Mouse (Mus musculus): ENCODE results near the gene Il16.

DNA sequence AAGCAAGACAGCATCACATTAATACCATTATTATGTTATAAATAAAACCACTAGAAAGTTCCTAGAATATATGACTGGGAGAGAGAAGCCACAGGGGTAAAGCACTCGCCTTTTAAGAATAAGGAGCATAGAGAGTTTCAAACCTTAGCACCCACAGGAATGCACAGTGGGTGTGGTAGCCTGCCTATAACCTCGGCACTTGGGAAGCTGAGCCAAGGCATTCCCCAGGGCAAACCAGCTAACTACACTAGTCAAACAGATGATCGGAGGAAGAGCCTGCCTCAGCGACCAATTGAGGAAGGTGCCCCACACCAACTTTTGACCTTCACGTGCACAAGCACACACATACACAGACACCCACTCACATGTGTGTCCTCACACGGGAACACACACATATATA is 14.2 kb downstream of the Il16 start:
- TF ChIP-seq EP300 (IDR thresholded peaks at IDR 0.05; ENCODE audit: low read depth), result no peak
- TF ChIP-seq CTCF (IDR thresholded peaks at IDR 0.05; ENCODE audit: low read depth), result no peak
